Comparison of ENCODE assay signal across 13 mouse cellular contexts in the genomic region with DNA sequence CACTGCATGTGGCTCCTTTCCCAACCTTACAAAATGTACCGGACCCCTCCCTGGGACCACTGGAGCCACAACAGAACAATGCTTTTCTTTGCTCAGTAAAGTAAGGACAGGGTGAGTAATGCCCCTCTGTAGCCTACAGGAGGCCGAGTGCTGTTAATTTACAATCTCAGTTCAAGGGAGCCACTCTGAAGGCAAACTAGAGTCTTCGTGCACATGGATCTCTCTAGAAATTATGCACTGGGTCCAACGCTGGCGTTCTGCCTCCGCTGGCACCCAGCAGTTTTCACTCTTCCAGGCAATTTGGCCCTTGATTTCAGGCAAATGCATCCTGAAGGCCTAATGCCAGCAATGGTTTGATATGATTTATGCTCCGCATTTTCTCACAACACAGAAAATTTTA.
A peak's percentile ranks its signal among the peaks of the same experiment; 100 is the strongest.
DNase-seq lines count a peak whose midpoint lies in the region; ATAC-seq and TF ChIP-seq lines count a peak whose summit lies in the region.
"Had no signal": no experiment of that assay in that cellular context is flagged by ENCODE, and none has a peak within 500 bp of the region (broad histone marks: within the 10 kb centered on the region; RNA-seq: fewer than 3 reads in every experiment).

No protein-coding gene starts in this region.

- H3K27me3 ChIP-seq in heart, adult 2 months (ENCODE audit: control insufficient read depth, insufficient read depth, low read length) = no peaks in the 10 kb centered on the region
- H3K27me3 ChIP-seq in lung, embryonic 14.5 days (ENCODE audit: insufficient read depth, low read length) = no peaks in the 10 kb centered on the region
- H3K27me3 ChIP-seq: embryonic facial prominence, embryonic 12.5 days; midbrain, embryonic 12.5 days; neural tube, embryonic 12.5 days had no signal

- H3K79me2 ChIP-seq in heart, adult 2 months (replicated peaks; ENCODE audit: control insufficient read depth, insufficient read depth, low read length) = no peaks in the 10 kb centered on the region

- TF ChIP-seq EP300 in heart, adult 2 months (IDR thresholded peaks at IDR 0.05; ENCODE audit: insufficient read depth, low read depth, low read length) = no peak

- H3K4me3 ChIP-seq in heart, adult 2 months = no peak overlapping the region
- H3K4me3 ChIP-seq in lung, embryonic 14.5 days (ENCODE audit: low read depth, low read length) = no peak overlapping the region
- H3K4me3 ChIP-seq: embryonic facial prominence, embryonic 12.5 days; midbrain, embryonic 12.5 days; neural tube, embryonic 12.5 days had no signal

- ATAC-seq in lung, embryonic 14.5 days (ENCODE audit: insufficient read depth) = no peak

- intact Hi-C loops in heart, adult 2 months (cut with DNase I) = no loop called here

- H3K4me1 ChIP-seq in heart, adult 2 months (ENCODE audit: control insufficient read depth, insufficient read depth, low read length) = peaks cover 1% of the 10 kb centered on the region
- peaks cover 7% of the 10 kb centered on the region; the same call in 1 of the 2 replicates for H3K4me1 ChIP-seq in lung, embryonic 14.5 days (ENCODE audit: insufficient read depth)

- H3K36me3 ChIP-seq in heart, adult 2 months (ENCODE audit: control insufficient read depth, insufficient read depth, low read length) = no peaks in the 10 kb centered on the region
- H3K36me3 ChIP-seq in lung, embryonic 14.5 days (ENCODE audit: insufficient read depth) = no peaks in the 10 kb centered on the region
- H3K36me3 ChIP-seq: embryonic facial prominence, embryonic 12.5 days; midbrain, embryonic 12.5 days; neural tube, embryonic 12.5 days had no signal

- H3K27ac ChIP-seq in heart, adult 2 months = no peak overlapping the region
- H3K27ac ChIP-seq in lung, embryonic 14.5 days (ENCODE audit: low read depth) = peak overlapping the region; percentile 66; the same call in 1 of the 2 replicates
- H3K27ac ChIP-seq: embryonic facial prominence, embryonic 12.5 days; hindbrain, embryonic 14.5 days; midbrain, embryonic 12.5 days; neural tube, embryonic 12.5 days had no signal

- H3K4me2 ChIP-seq in lung, embryonic 14.5 days = no peak overlapping the region
- H3K4me2 ChIP-seq: embryonic facial prominence, embryonic 12.5 days; hindbrain, embryonic 14.5 days; liver, embryonic 11.5 days; midbrain, embryonic 12.5 days; neural tube, embryonic 12.5 days had no signal

- 83% methylated on average over 7 of the region's 7 CpGs for WGBS in heart, adult 2 months
- 73% methylated on average over 7 of the region's 7 CpGs for WGBS in lung, embryonic 14.5 days

- TF ChIP-seq POLR2A in heart, adult 2 months (IDR thresholded peaks at IDR 0.05; ENCODE audit: insufficient read depth, low read depth, low read length) = no peak

- DNase-seq in heart, postnatal 4 days = peak; percentile 20
- DNase-seq in heart, adult 2 months = no peak
- DNase-seq in lung, embryonic 14.5 days = no peak
- DNase-seq in lung, adult 18-20 months = no peak
- peak; percentile 65 for DNase-seq in adipocyte (ENCODE audit: low spot score)
- peak; percentile 51 for DNase-seq in fibroblast of lung, adult 2 months (ENCODE audit: low read depth)
- no peak for DNase-seq in urinary bladder, postnatal 14 days (ENCODE audit: low spot score)
- no peak for DNase-seq in thymus, adult 18-20 months

- TF ChIP-seq CTCF in heart, adult 2 months (IDR thresholded peaks at IDR 0.05) = no peak
- TF ChIP-seq CTCF in lung, embryonic 14.5 days (IDR thresholded peaks at IDR 0.05; ENCODE audit: low read depth) = peak; percentile 26; the same call in 1 of the 2 replicates

- H3K9ac ChIP-seq in heart, adult 2 months (ENCODE audit: low read depth, low read length) = no peak overlapping the region
- H3K9ac ChIP-seq in lung, embryonic 14.5 days = no peak overlapping the region
- H3K9ac ChIP-seq: embryonic facial prominence, embryonic 12.5 days; hindbrain, embryonic 14.5 days; midbrain, embryonic 12.5 days; neural tube, embryonic 12.5 days had no signal

- no peaks in the 10 kb centered on the region for H3K9me3 ChIP-seq in lung, embryonic 14.5 days (ENCODE audit: low read depth, low read length)
- H3K9me3 ChIP-seq: embryonic facial prominence, embryonic 12.5 days; midbrain, embryonic 12.5 days; neural tube, embryonic 12.5 days had no signal

Comparison
In these comparisons a context has a peak if more than half of its experiments do, and no peak if none do; other contexts are left out.
1. DNase-seq: peak in heart, postnatal 4 days (single experiment), adipocyte (single experiment) and fibroblast of lung, adult 2 months (single experiment); none in heart, adult 2 months (0 of 2), lung, embryonic 14.5 days (single experiment), lung, adult 18-20 months (0 of 2), urinary bladder, postnatal 14 days (single experiment) and thymus, adult 18-20 months (0 of 2).